Mouse (Mus musculus) heart, adult 8-10 months (tissue): ENCODE measurements around the gene Sltm. TPM values are rescaled to one million over a fixed set of nuclear protein-coding genes. Genes with fewer than 3 reads are reported as not detected.
"Not testable (repeated sequence)": the region's sequence is repeated elsewhere in the genome, so short reads cannot be mapped to it uniquely, and the experiment has no call there.

Experiments used
- DNase-seq: peaks from one replicate; pipeline ENCODE4 v3.0.0; 2022; ENCODE audit warnings: low spot score
- total RNA-seq, 4 experiments: library from RNA; stranded (reverse); gene quantifications; 2 replicates each; pipeline ENCODE4 v1.2.4; 2022

The Sltm gene
- total RNA-seq: 10 to 100 TPM; 16.0 to 23.0 (median 19.9) TPM

DNA sequence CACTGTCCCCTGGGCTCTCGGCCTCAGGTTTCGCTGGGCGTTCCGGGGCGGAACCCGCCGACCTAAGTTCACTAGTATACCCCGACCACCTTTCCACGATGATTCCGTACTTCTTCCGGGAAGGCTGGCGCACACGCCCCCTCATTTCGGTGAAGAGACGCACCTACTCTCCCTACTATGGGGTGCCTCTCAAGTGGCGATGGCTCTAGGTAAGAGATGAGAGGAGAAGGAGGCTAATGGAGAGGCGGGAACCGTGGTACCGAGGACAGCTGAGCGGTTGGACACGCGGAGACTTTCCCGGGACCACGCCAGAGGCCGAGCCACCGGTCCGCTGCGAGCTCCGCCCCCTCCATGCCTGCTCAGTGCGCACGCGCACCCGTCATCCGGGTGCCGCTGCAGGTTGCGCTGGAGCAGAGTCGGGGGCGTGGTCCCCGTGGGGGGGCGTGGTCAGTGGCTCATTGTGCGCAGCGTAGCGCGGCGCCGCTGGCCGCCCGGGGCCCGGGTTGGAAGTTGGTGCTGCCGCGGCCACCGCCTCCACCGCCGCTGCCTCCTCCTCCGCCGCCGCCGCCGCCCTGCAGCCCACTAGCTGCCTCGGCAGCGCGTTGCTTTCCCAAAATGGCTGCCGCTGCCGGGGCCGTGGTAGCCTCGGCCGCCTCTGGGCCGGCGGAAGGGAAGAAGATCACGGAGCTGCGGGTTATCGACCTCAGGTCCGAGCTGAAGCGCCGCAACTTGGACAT, at the start of gene Sltm:
Sltm (plus strand) TSS at position 450 of the 737 bp plus-strand sequence.
- peak; percentile 98 for DNase-seq

- no peak for DNase-seq
Observed at GRCm38 (mm10) chr9:70493038-70493437, 49.5 kb upstream of the Sltm start.

DNA sequence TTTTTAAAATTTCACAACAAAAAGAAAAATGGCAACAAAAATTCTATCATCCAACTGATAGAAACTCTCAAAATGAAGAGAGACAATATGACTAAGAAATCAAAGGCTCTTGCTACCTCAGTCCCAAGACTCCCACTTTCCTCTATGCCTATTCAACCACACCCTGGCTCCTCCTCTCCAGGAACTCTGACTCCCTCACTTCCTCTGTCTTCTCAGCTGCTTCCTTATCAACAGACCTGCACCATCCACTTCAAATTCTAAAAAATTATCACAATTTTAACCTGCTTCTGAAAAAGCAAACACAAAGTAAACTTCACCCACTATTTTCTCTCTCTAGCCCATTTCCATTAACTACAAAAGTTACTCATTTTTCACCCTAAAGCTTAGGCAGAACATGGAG, 45.6 kb upstream of the Sltm start:
- DNase-seq: no peak

- DNase-seq: no peak
Observed at GRCm38 (mm10) chr9:70502284-70503014, 40.1 kb upstream of the Sltm start.

- DNase-seq: peak; percentile 48
Observed at GRCm38 (mm10) chr9:70503015-70503603, 39.4 kb upstream of the Sltm start.

GRCm38 (mm10) chr9:70503626-70504041, 38.9 kb upstream of the Sltm start, which contains the start of gene Rnf111:
Rnf111 (minus strand) TSS chr9:70503725.
- DNase-seq: peak; percentile 98

- no peak for DNase-seq
Observed at GRCm38 (mm10) chr9:70506186-70506585, 36.4 kb upstream of the Sltm start.

DNA sequence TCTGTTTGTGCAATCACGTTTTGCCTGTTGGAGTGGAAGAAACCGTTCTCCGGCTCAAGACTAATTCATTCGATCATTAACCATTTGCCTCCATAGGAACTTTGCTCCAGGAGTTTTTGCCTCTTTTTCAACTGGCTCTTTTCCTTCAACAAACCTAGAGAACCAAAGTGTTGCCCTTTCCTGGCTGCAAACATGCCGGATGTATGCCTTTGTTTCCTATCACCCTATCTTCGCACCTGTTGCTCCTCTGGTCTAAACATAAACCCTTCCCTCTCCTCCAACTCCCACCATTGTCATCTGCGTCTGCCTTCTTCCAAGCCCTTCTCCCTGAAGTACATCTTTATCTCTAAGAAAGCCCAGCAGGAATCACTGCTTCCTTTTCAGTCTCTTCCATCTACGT, 35.8 kb upstream of the Sltm start:
- DNase-seq: no peak

DNA sequence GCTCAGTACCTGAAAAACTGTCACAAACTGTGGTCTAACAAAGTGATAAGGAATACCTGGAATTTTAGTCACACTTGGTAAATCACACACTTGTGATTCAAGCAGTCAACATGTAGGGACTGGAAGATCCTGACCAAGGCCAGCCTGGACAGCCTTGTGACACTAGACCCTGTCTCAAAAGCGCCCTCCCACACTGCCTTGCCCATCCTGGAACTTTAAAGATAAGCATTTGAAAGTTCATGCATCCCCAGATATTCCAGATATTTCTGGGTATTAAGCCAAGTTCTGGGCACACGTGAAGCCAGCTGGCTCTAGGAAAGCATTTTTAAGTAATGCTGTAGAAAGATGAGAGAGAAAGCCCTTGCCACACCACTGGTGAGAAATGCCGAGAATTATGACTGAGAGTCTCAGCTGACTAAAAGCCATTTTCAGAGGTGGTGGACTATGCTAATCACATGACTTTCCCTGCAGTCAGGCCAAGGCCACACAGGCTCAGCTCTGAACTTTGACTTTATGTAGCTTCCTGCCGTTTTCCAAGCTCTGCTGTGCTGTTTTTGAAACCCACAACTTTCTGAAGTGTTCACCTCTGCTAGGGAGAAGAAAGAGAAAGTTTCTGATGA, 32.5 kb upstream of the Sltm start:
- DNase-seq: no peak

DNA sequence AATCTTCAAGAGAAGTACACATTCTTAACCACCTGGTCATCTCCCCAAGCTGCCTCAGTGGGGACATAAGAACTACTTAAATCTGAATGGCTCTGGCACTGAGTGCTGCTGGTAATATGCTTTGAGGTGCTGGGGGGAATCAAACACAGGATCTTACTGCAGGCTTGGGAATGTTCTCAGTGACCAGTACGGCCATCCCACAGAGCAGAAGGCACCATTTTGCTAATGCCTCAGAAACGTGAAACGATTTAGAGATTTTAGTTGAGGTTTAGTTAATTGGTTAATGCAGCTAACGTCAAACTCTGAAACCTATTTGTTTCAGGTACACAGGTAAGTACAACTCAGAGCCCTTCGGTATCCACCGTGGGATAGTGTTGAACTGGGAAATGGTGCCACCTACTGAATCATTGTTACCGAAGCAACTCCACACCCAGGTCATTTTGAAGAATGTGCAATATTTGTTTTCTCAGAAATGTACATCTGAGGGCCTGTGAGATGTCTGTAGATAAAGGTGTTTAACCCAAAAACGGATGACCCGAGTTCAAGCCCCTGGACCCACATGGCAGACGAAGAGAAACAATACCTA, 31.5 kb upstream of the Sltm start:
- DNase-seq: no peak

DNA sequence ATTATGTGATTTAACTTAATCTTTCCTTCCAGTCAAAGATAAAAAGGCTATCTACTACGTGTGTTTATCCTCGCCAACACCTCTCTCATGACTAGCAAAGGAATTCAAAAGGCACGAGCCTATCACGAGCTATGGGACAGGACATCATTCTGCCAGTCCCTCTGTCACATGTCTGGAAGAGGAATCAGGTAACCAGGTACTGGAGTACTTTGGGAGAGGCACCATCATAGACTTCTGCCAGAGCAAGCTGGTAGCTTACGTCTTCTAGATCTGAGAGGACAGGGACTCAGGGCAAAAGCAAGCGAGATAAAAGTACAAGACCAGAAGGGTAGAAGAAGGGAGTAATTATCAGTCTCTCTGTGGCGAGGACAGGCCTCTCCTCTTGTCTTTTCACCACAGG, 30.9 kb upstream of the Sltm start:
- no peak for DNase-seq

- DNase-seq: no peak
Observed at GRCm38 (mm10) chr9:70520651-70521050, 21.9 kb upstream of the Sltm start.

- no peak for DNase-seq
Observed at GRCm38 (mm10) chr9:70523813-70524212, 18.7 kb upstream of the Sltm start.

DNA sequence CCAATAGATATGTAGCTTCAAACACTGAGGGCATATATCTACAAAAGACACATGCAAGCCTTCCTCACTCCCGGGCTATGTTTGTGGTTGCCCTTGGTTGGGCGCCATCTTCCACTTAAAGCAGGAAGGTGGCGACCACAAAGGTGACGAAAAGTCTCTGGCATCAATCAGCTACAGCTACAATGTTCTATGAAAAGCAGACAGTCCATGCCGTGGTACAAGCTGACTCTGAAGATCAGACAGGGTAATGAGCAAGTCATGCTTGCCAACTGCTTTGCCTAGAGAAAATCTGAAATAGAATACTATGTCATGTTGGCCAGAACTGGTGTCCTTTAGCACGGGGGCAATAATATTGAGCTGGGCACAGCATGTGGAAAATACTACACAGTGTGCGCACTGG, 18.2 kb upstream of the Sltm start:
- peak; percentile 78 for DNase-seq

GRCm38 (mm10) chr9:70533328-70533727, 9.2 kb upstream of the Sltm start:
- no peak for DNase-seq

DNA sequence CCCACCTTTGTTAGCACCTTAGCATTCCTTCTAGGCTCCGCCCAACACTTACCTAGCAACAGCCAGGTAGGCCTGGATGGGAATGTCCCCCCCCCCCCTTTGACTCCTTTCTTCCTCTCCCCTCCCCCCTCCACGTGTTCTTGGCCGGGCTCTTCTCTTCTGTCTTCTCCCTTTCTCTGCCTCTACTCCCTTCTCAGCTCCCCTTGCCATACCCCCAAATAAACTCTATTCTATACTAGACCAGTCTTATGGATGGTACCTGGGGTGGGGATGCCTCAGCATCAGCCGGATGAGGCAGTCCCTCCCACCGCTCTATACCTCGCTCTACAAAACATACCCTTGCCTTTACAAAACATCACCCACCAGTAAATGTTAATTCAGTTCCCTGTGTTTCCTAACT, 970 bp upstream of the Sltm start:
- DNase-seq: no peak

GRCm38 (mm10) chr9:70543048-70543880, 710 bp downstream of the Sltm start:
- no peak for DNase-seq

DNA sequence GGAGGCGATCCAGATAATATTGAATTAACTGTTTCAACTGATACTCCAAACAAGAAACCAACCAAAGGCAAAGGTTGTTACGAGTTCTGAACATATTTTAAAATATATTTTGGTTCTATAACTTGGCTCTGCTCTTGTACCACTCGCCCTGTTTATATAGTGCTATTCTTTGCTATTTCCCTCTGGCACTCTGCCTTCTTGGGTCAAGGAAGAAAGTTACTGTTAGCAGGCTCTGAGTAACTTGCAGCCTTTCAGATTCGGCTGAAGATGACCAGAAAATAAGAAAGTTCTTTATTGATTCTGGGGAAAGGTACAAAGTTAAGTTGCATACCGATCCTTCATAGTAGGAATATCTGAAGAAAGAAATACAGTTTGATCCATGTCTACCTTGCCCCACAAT, 1.4 kb downstream of the Sltm start:
- DNase-seq: no peak

DNA sequence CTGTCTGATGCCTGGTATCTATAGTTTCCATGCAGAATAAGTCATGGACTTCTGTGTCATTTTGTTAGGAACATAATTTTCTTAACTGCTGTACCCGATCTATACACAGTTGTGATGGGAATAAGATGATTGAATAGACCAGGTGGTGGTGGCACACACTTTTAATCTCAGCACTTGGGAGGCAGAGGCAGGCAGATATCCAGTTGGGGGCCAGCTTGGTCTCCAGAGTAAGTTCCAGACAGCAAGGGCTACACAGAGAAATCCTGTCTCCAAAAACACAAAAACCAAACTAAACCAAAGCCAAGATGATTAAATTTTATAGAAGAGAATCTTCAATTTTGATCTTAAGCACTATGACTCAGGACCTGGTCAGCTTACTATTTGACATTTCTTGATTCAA, 2.3 kb downstream of the Sltm start:
- DNase-seq: no peak

- DNase-seq: not testable (repeated sequence)
Observed at GRCm38 (mm10) chr9:70546576-70546975, 4.0 kb downstream of the Sltm start.

DNA sequence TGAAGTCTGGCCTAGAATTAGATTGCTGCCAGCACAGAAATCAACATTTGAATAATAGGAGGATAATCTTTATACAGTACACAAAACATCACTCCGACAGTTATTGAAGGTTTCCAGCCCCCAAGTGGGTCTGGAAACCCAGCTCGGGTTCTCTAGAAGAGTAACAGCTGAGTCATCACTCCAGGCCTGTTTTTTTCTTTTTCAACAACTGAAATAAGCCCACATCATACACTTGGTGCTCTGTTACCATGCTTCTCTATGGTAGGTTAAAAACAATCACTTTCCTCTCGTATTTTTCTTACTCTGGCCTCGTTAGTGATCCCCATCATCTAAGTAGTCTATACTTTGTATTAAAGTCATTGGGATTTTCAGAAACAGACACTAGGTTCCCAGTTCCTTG, 5.8 kb downstream of the Sltm start:
- no peak for DNase-seq
